Mouse (Mus musculus) spleen, adult 12 weeks (tissue): ENCODE results near the gene Taf8.

Experiments used
- DNase-seq: peaks from one replicate; pipeline ENCODE4 v3.0.0; 2022; ENCODE audit warnings: low spot score

The Taf8 gene

GRCm38 (mm10) chr17:47458310-47458709 lies 43.8 kb downstream of the Taf8 start:
- no peak for DNase-seq

DNA sequence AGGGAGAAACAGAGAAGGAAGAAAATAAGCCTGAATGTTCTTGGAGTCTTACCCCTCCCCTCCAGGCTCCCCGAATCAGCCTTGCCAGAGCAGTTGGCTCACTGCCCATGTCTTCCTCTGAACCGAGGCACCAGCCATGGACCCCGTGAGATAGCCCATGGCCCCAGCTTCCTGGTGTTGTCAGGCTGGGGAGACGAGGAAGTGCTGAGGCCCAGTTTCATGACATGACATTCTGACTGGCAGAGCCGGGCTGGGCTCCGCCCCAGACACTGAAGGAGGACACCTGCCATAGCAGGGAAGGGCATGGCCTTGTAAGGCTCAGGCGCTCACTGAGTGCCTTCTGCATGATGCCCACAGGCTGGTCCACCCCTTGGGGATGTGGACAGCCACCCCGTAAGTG lies 47.4 kb downstream of the Taf8 start:
- peak; percentile 39 for DNase-seq

DNA sequence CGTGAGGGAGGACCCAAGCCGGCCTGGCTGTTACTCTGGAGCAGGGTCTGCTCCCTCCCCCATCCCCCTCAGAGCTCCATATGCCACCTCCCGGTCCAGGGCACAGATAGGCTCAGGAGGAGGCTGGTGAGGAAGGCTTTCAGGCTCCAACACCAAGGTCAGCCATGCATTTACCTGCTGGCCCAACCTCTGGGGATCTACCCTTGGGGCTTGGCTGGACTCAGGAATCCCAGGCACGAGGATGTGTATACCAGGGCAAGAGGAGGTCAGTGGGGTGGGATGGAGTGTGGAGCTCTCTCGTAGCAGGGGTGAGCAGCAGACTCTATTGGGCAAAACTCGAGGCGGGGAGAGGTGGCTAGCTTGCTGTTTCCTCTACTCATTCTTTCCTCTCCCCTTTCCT lies 49.2 kb downstream of the Taf8 start:
- DNase-seq, result no peak

GRCm38 (mm10) chr17:47450880-47451565 lies 51.1 kb downstream of the Taf8 start:
- DNase-seq, result no peak

DNA sequence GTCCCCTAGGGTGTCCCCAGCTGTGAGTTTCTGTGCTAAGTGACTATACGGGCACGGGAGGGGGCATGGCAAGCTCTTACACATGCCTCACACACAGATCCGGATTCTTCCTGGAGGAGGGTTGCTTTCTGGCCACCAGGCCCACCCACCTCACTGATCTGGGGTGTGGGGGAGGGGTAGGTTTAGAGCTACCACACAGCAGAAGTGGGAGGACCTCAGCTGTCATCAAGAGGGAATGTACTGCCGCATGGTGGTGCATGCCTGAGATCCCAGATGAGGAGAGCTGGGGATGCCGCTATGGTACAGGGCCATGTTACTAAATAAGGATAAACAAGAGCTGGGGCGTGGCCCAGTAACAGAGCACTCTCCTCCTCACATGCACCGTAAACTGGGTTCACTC lies 51.9 kb downstream of the Taf8 start:
- no peak for DNase-seq

- no peak for DNase-seq
Measured at GRCm38 (mm10) chr17:47449432-47449831, 52.7 kb downstream of the Taf8 start.

- no peak for DNase-seq
Measured at GRCm38 (mm10) chr17:47448523-47449372, 53.3 kb downstream of the Taf8 start.

DNA sequence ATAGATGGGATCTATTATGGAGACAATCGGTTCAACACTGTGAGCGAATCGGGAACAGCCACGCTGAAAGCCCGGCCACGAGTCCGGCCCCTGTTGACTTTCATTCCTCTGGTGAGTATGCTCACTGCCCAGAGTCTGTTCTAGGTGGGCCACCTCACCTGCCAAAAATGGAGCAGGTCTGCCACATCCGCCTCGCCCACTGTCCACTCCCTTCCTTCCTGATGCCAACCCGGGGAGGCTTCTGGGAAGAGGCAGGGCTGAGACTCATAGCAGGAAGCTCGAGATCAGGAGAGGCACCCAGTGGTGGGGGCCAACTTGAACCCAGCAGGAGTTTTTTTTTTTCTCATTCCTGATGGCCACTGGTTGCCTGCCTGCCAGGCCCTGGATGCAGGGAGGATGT lies 55.5 kb downstream of the Taf8 start:
- no peak for DNase-seq

GRCm38 (mm10) chr17:47446025-47446424 lies 56.1 kb downstream of the Taf8 start:
- no peak for DNase-seq

DNA sequence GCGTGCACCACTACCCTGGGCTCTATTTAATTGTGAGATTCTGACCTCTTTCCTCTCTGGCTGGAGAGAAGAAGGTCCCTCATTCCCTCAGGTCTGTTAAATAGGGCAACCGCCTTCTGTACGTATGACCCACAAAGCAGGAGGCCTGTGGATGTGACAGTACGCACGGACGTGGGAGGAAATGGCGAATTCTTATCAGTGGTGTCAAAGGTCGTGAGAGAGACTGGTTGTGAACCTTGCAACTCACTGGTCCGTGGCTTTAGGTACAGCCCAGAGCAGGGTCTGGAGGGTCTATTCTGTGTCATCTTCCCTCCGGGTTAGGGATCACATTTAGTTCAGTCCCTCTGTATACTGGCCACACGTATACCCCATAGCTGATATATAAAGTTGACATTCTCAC lies 56.6 kb downstream of the Taf8 start:
- no peak for DNase-seq

DNA sequence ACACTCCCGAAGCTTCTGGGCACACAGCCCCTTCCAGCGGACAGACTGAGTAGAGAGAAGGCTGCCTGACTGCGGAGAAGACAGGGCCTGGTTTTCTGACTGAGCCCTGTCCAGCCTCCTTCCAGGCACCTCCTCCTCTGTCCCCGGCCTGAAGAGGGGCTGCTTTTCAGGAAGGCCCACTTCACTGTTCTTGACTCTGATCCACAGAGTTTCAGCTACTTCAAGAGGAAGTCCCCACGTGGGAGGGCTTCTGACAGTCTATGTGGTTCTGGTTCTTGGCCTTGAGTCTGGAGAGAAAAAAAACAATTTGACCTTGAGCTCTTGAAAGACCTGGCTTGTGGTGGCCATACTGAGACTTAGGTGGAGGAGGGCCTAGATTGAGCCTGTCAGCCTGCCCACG lies 58.0 kb downstream of the Taf8 start:
- DNase-seq, result no peak

- no peak for DNase-seq
Measured at GRCm38 (mm10) chr17:47442271-47442670, 59.8 kb downstream of the Taf8 start.

- no peak for DNase-seq
Measured at GRCm38 (mm10) chr17:47441296-47442051, 60.6 kb downstream of the Taf8 start.

DNA sequence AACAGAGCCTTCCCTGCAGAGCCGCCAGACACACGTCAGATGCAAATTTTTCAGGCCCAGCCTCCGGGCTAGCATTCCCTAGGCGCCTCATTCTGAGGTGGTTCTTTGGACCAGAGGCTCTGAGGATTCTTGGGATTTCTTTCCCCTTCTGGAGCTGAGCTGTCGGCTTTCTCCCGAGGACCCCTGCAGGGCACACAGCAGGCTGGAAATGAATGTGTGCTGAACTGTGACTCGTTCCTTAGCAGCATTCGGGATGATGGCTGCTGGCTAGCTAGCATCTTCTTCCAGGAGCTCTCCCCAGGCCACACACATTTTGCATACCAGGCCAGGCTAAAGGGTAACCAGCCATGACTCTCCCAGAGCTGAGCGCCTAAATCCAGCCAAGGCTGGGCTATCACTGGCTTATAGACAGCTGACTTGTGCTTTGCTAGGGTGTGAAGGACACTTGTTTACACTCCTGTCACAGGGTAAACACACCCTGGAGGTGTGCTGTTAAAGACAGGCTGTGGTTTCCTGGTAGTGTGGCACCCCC lies 61.7 kb downstream of the Taf8 start:
- DNase-seq, result no peak

DNA sequence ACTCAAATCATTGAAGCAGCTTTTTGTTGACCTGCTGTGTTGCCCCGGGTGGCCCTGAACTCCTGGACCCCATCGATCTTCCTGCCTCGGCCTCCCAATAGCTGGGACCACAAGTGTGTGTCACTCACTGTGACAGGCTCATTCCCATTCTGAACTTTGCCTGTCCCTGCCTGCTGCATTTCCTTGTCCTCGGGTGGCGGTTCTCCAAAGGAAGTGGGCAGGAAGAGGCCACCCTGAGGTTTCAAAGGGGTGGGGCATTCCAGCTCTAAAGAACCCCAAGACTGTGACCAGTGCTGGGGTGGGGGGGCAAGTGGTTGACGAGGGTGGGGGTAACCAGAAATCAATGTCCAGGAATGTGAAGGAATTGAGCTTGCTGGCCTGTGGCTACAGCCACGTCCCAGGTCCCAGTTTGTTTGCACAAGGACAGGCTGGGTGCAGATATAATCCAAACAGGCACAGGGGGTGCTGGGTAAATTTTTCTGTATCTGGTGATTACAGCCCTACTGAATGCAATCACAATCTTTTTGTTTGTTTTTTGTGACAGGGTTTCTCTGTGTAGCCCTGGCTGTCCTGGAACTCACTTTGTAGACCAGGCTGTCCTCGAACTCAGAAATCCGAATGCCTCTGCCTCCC lies 62.6 kb downstream of the Taf8 start:
- no peak for DNase-seq

DNA sequence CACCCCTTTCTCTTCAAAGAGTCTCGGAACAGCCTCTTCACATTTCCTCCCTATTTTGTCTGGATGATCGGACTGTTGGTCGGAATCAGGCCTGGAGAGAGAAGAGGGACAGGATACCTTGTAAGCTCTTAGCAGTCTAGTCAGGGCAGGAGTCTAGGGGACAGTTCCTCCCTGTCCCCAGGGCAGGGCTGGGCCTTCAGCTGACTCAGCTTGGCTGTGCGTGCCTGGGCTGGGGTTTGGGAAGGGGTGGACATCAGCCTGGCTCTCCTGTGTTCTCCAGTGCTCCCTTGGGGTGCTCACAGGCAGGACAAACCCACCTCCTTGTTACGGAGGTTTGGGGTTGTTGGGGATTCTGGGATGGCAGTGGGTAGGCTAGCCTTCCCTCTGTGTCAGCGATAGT lies 63.5 kb downstream of the Taf8 start:
- no peak for DNase-seq

DNA sequence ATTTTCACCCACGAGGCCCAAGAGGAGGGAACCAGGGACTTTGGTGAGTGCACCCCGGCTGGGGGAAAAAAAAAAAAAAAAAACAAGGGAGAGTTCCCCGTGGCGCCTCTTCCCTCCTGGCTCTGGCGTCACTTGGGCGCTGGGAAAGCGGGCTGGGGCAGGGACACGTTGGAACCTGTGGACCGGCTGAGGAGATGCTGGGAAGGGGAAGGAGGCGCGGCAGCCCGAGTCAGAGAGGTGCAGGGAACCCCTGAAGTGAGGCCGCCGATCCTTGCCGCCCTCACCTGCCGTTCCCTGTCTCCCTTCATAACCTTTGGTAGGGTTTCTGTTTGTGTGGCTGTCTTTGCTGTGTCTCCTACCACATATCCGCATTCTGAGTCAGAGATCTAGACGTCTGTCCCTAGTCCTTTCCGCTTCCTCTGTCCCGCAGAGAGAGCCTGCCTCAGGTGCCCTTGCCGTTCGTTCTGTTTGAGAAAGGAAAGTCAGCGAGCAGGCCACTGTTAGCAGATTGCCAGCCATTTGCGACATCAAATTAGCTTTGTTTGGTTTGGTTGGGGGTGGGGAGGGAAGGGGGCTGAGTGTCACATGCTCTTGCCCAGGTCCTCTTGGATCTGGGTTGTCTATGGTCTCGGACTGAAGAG lies 65.1 kb downstream of the Taf8 start, which contains the start of gene 1700001C19Rik:
TSS of gene 1700001C19Rik (minus strand) at position 470 of the 641 bp plus-strand sequence.
- no peak for DNase-seq

GRCm38 (mm10) chr17:47436156-47436906 lies 65.8 kb downstream of the Taf8 start, which contains the start of gene AI661453:
Gene AI661453, plus strand, starts transcription at chr17:47436615.
- DNase-seq, result no peak
